Mouse (Mus musculus): ENCODE data around the gene Nphs2. TPM values are rescaled to one million over a fixed set of nuclear protein-coding genes. Genes with fewer than 3 reads are reported as not detected.
"Not testable (repeated sequence)": the region's sequence is repeated elsewhere in the genome, so short reads cannot be mapped to it uniquely, and the experiment has no call there.

Gene Nphs2
- polyA plus RNA-seq (2012; rRNA removed) = 0.05 TPM in 2 replicates

- no peak for DNase-seq (ENCODE audit: low read depth)
- TF ChIP-seq POLR2A (IDR thresholded peaks at IDR 0.05; ENCODE audit: borderline replicate concordance, extremely low read depth, insufficient read depth, insufficient read length, poor library complexity, severe bottlenecking) (no peak), CTCF (IDR thresholded peaks at IDR 0.05; ENCODE audit: borderline replicate concordance, extremely low read depth, insufficient read depth, insufficient read length) (no peak)
These were observed at the start of gene Nphs2 for GRCm38 (mm10) chr1:156310630-156311029. Gene Nphs2, plus strand, starts transcription at chr1:156310727.

GRCm38 (mm10) chr1:156263352-156263751 lies 47.2 kb upstream of the Nphs2 start:
- DNase-seq (ENCODE audit: low read depth) = peak; percentile 66
- TF ChIP-seq CTCF (IDR thresholded peaks at IDR 0.05; ENCODE audit: borderline replicate concordance, extremely low read depth, insufficient read depth, insufficient read length) (peak; percentile 91), POLR2A (IDR thresholded peaks at IDR 0.05; ENCODE audit: borderline replicate concordance, extremely low read depth, insufficient read depth, insufficient read length, poor library complexity, severe bottlenecking) (no peak)

GRCm38 (mm10) chr1:156263946-156264345 lies 46.6 kb upstream of the Nphs2 start:
- DNase-seq (ENCODE audit: low read depth) = no peak
- TF ChIP-seq CTCF (IDR thresholded peaks at IDR 0.05; ENCODE audit: borderline replicate concordance, extremely low read depth, insufficient read depth, insufficient read length) = no peak
- no peak for TF ChIP-seq POLR2A (IDR thresholded peaks at IDR 0.05; ENCODE audit: borderline replicate concordance, extremely low read depth, insufficient read depth, insufficient read length, poor library complexity, severe bottlenecking)

- not testable (repeated sequence) for DNase-seq (ENCODE audit: low read depth)
These were observed 42.0 kb upstream of the Nphs2 start for GRCm38 (mm10) chr1:156268546-156268945.

GRCm38 (mm10) chr1:156270471-156270870 lies 40.1 kb upstream of the Nphs2 start:
- DNase-seq (ENCODE audit: low read depth) = no peak
- TF ChIP-seq CTCF (IDR thresholded peaks at IDR 0.05; ENCODE audit: borderline replicate concordance, extremely low read depth, insufficient read depth, insufficient read length) (no peak), POLR2A (IDR thresholded peaks at IDR 0.05; ENCODE audit: borderline replicate concordance, extremely low read depth, insufficient read depth, insufficient read length, poor library complexity, severe bottlenecking) (no peak)

- peak; percentile 70 for DNase-seq (ENCODE audit: low read depth)
- TF ChIP-seq CTCF (IDR thresholded peaks at IDR 0.05; ENCODE audit: borderline replicate concordance, extremely low read depth, insufficient read depth, insufficient read length) (no peak), POLR2A (IDR thresholded peaks at IDR 0.05; ENCODE audit: borderline replicate concordance, extremely low read depth, insufficient read depth, insufficient read length, poor library complexity, severe bottlenecking) (no peak)
These were observed 38.9 kb upstream of the Nphs2 start for GRCm38 (mm10) chr1:156271654-156272053.

GRCm38 (mm10) chr1:156273647-156274046 lies 36.9 kb upstream of the Nphs2 start:
- TF ChIP-seq CTCF (IDR thresholded peaks at IDR 0.05; ENCODE audit: borderline replicate concordance, extremely low read depth, insufficient read depth, insufficient read length) (no peak), POLR2A (IDR thresholded peaks at IDR 0.05; ENCODE audit: borderline replicate concordance, extremely low read depth, insufficient read depth, insufficient read length, poor library complexity, severe bottlenecking) (no peak)
- DNase-seq (ENCODE audit: low read depth) = no peak

GRCm38 (mm10) chr1:156280131-156280530 lies 30.4 kb upstream of the Nphs2 start:
- TF ChIP-seq POLR2A (IDR thresholded peaks at IDR 0.05; ENCODE audit: borderline replicate concordance, extremely low read depth, insufficient read depth, insufficient read length, poor library complexity, severe bottlenecking) (no peak), CTCF (IDR thresholded peaks at IDR 0.05; ENCODE audit: borderline replicate concordance, extremely low read depth, insufficient read depth, insufficient read length) (no peak)
- DNase-seq (ENCODE audit: low read depth) = no peak

GRCm38 (mm10) chr1:156284207-156284606 lies 26.3 kb upstream of the Nphs2 start:
- TF ChIP-seq POLR2A (IDR thresholded peaks at IDR 0.05; ENCODE audit: borderline replicate concordance, extremely low read depth, insufficient read depth, insufficient read length, poor library complexity, severe bottlenecking) = no peak
- no peak for TF ChIP-seq CTCF (IDR thresholded peaks at IDR 0.05; ENCODE audit: borderline replicate concordance, extremely low read depth, insufficient read depth, insufficient read length)
- DNase-seq (ENCODE audit: low read depth) = no peak

- no peak for DNase-seq (ENCODE audit: low read depth)
- TF ChIP-seq POLR2A (IDR thresholded peaks at IDR 0.05; ENCODE audit: borderline replicate concordance, extremely low read depth, insufficient read depth, insufficient read length, poor library complexity, severe bottlenecking) (no peak), CTCF (IDR thresholded peaks at IDR 0.05; ENCODE audit: borderline replicate concordance, extremely low read depth, insufficient read depth, insufficient read length) (no peak)
These were observed 25.5 kb upstream of the Nphs2 start for GRCm38 (mm10) chr1:156284851-156285540.

- no peak for DNase-seq (ENCODE audit: low read depth)
- TF ChIP-seq CTCF (IDR thresholded peaks at IDR 0.05; ENCODE audit: borderline replicate concordance, extremely low read depth, insufficient read depth, insufficient read length) (no peak), POLR2A (IDR thresholded peaks at IDR 0.05; ENCODE audit: borderline replicate concordance, extremely low read depth, insufficient read depth, insufficient read length, poor library complexity, severe bottlenecking) (no peak)
These were observed 25.0 kb upstream of the Nphs2 start for GRCm38 (mm10) chr1:156285541-156285896.

- DNase-seq (ENCODE audit: low read depth) = peak; percentile 26
- no peak for TF ChIP-seq CTCF (IDR thresholded peaks at IDR 0.05; ENCODE audit: borderline replicate concordance, extremely low read depth, insufficient read depth, insufficient read length)
- no peak for TF ChIP-seq POLR2A (IDR thresholded peaks at IDR 0.05; ENCODE audit: borderline replicate concordance, extremely low read depth, insufficient read depth, insufficient read length, poor library complexity, severe bottlenecking)
These were observed 21.8 kb upstream of the Nphs2 start for GRCm38 (mm10) chr1:156288556-156289221.

- DNase-seq (ENCODE audit: low read depth) = not testable (repeated sequence)
These were observed 21.3 kb upstream of the Nphs2 start for GRCm38 (mm10) chr1:156289222-156289587.
